Mouse (Mus musculus) CH12.LX (cell line): ENCODE data around the gene Sarnp. TPM values are rescaled to one million over a fixed set of nuclear protein-coding genes. Genes with fewer than 3 reads are reported as not detected.

Source experiments
- DNase-seq: peaks from one replicate; pipeline ENCODE4 v3.0.0-alpha.2; 2013; ENCODE audit errors: extremely low read depth
- H3K27ac ChIP-seq: 2 replicates; pipeline ENCODE4 v1.5.1; 2012; ENCODE audit warnings: low read depth, mild to moderate bottlenecking, control low read depth, moderate library complexity; ENCODE audit not compliant: insufficient read depth
- H3K27me3 ChIP-seq: replicated peaks from 2 replicates; pipeline ENCODE3; 2012; ENCODE audit warnings: inconsistent platforms
- H3K36me3 ChIP-seq, 2 experiments: replicated peaks in 1 of 2; 2 replicates each; pipeline versions ENCODE3 to v1.6.1; 2012; ENCODE audit warnings: inconsistent platforms in 1 of 2, low read length in 1 of 2, mild to moderate bottlenecking in 1 of 2, mixed read lengths in 1 of 2, moderate library complexity in 1 of 2; ENCODE audit not compliant: control insufficient read depth in 1 of 2, insufficient read depth in 1 of 2
- H3K4me1 ChIP-seq, 2 experiments: 2 replicates each; pipeline ENCODE4 v1.6.1; 2012; ENCODE audit warnings: inconsistent platforms in 1 of 2, moderate library complexity in 1 of 2; ENCODE audit not compliant: insufficient read depth in 2 of 2, control insufficient read depth in 1 of 2
- H3K4me2 ChIP-seq: 2 replicates; pipeline ENCODE4 v1.6.1; 2012; ENCODE audit warnings: low read depth, mild to moderate bottlenecking, control low read depth; ENCODE audit not compliant: poor library complexity, insufficient read depth, severe bottlenecking
- H3K4me3 ChIP-seq, 3 experiments: fragments of 150-350 bp in 1 of 3; sonication (generic) in 1 of 3; replicated peaks in 1 of 3; 2 replicates each; pipeline versions ENCODE3 to v1.5.1; 2011 to 2012; ENCODE audit warnings: low read depth in 2 of 3, low read length in 2 of 3, mild to moderate bottlenecking in 2 of 3, moderate library complexity in 2 of 3, control low read depth in 1 of 3, improper control_type of control experiment in 1 of 3, inconsistent platforms in 1 of 3, mixed read lengths in 1 of 3; ENCODE audit not compliant: poor library complexity in 1 of 3
- H3K79me2 ChIP-seq: replicated peaks from 2 replicates; pipeline ENCODE4 v1.6.1; 2012; ENCODE audit warnings: mild to moderate bottlenecking, moderate library complexity; ENCODE audit not compliant: control insufficient read depth, poor library complexity, insufficient read depth, severe bottlenecking; ENCODE audit errors: extremely low read depth
- H3K9ac ChIP-seq: 2 replicates; pipeline ENCODE4 v1.6.1; 2012; ENCODE audit warnings: low read depth, mild to moderate bottlenecking, control low read depth, moderate library complexity; ENCODE audit not compliant: insufficient read depth
- H3K9me3 ChIP-seq: replicated peaks from 2 replicates; pipeline ENCODE3; 2012; ENCODE audit warnings: low read length, inconsistent platforms, mixed read lengths
- BHLHE40 ChIP-seq: IDR thresholded peaks from 2 replicates; pipeline ENCODE4 v1.6.1; 2011; ENCODE audit warnings: mild to moderate bottlenecking, low read depth, low read length, improper control_type of control experiment
- CHD2 ChIP-seq: IDR thresholded peaks from 2 replicates; pipeline ENCODE4 v1.6.1; 2011; ENCODE audit warnings: low read length, improper control_type of control experiment
- CTCF ChIP-seq, 2 experiments: IDR thresholded peaks in 1 of 2; conservative IDR thresholded peaks in 1 of 2; 2 replicates each; pipeline ENCODE4 v1.5.1; 2011 to 2012; ENCODE audit warnings: low read depth in 2 of 2, low read length in 2 of 2, improper control_type of control experiment in 1 of 2, inconsistent platforms in 1 of 2, mild to moderate bottlenecking in 1 of 2, moderate library complexity in 1 of 2
- ELF1 ChIP-seq: IDR thresholded peaks from 2 replicates; pipeline ENCODE4 v1.6.1; 2014; ENCODE audit warnings: low read depth, mild to moderate bottlenecking, inconsistent platforms, low read length, improper control_type of control experiment
- EP300 ChIP-seq: IDR thresholded peaks from 2 replicates; pipeline ENCODE4 v1.6.1; 2011; ENCODE audit warnings: low read length, improper control_type of control experiment
- ETS1 ChIP-seq: conservative IDR thresholded peaks from 2 replicates; pipeline ENCODE4 v1.6.1; 2012; ENCODE audit warnings: low read depth, mild to moderate bottlenecking, inconsistent platforms, low read length, improper control_type of control experiment, moderate library complexity
- GABPA ChIP-seq: IDR thresholded peaks from 2 replicates; pipeline ENCODE4 v1.6.1; 2012; ENCODE audit warnings: low read depth, low read length, improper control_type of control experiment, inconsistent platforms; ENCODE audit not compliant: insufficient replicate concordance
- HCFC1 ChIP-seq: IDR thresholded peaks from 2 replicates; pipeline ENCODE4 v1.6.1; 2012; ENCODE audit warnings: low read depth, mild to moderate bottlenecking, inconsistent platforms, low read length, improper control_type of control experiment
- IRF4 ChIP-seq: IDR thresholded peaks from 2 replicates; pipeline ENCODE4 v1.6.1; 2014; ENCODE audit warnings: low read depth, mild to moderate bottlenecking, inconsistent platforms, low read length, improper control_type of control experiment
- KAT2A ChIP-seq: IDR thresholded peaks from 2 replicates; pipeline ENCODE4 v1.6.1; 2012; ENCODE audit warnings: low read length, improper control_type of control experiment, inconsistent platforms; ENCODE audit not compliant: insufficient replicate concordance
- MAX ChIP-seq: IDR thresholded peaks from 2 replicates; pipeline ENCODE4 v1.6.1; 2011; ENCODE audit warnings: low read length, improper control_type of control experiment
- MYC ChIP-seq: IDR thresholded peaks from 2 replicates; pipeline ENCODE4 v1.6.1; 2011; ENCODE audit warnings: low read depth, mild to moderate bottlenecking, improper control_type of control experiment, low read length
- NELFE ChIP-seq: IDR thresholded peaks from 2 replicates; pipeline ENCODE4 v1.6.1; 2011; ENCODE audit warnings: low read depth, low read length, improper control_type of control experiment
- PAX5 ChIP-seq: IDR thresholded peaks from 2 replicates; pipeline ENCODE4 v1.6.1; 2012; ENCODE audit warnings: low read length, inconsistent platforms, mixed read lengths
- RAD21 ChIP-seq: IDR thresholded peaks from 2 replicates; pipeline ENCODE4 v1.6.1; 2011; ENCODE audit warnings: low read depth, mild to moderate bottlenecking, low read length, improper control_type of control experiment, moderate library complexity
- RCOR1 ChIP-seq: conservative IDR thresholded peaks from 2 replicates; pipeline ENCODE4 v1.6.1; 2012; ENCODE audit warnings: low read depth, mild to moderate bottlenecking, inconsistent platforms, low read length, improper control_type of control experiment
- SIN3A ChIP-seq: IDR thresholded peaks from 2 replicates; pipeline ENCODE4 v1.6.1; 2012; ENCODE audit warnings: low read length, improper control_type of control experiment, inconsistent platforms
- TBP ChIP-seq: conservative IDR thresholded peaks from 2 replicates; pipeline ENCODE4 v1.6.1; 2011; ENCODE audit warnings: low read depth, low read length, improper control_type of control experiment
- TCF12 ChIP-seq: IDR thresholded peaks from 2 replicates; pipeline ENCODE4 v1.6.1; 2014; ENCODE audit warnings: low read depth, mild to moderate bottlenecking, inconsistent platforms, low read length, improper control_type of control experiment
- ZC3H11A ChIP-seq: IDR thresholded peaks from 2 replicates; pipeline ENCODE4 v1.6.1; 2012; ENCODE audit warnings: low read depth, mild to moderate bottlenecking, inconsistent platforms, low read length, improper control_type of control experiment
- ZNF384 ChIP-seq: IDR thresholded peaks from 2 replicates; pipeline ENCODE4 v1.6.1; 2012; ENCODE audit warnings: low read depth, low read length, improper control_type of control experiment, inconsistent platforms
- dilution Hi-C: fragments of 300-500 bp; cut with MboI; formaldehyde crosslinking; loops from 2 replicates; pipeline ENCODE4 v1.14.3; 2020; ENCODE audit warnings: low sequenced_read_pairs; ENCODE audit not compliant: extremely low pct_unique_long_range_greater_than_20kb, extremely low pct_ligation_motif_present
- in situ Hi-C: fragments of 300-500 bp; cut with MboI; formaldehyde crosslinking; loops from 3 replicates; pipeline ENCODE4 v1.14.3; 2019; ENCODE audit warnings: low sequenced_read_pairs, low pct_ligation_motif_present, low pct_unique_long_range_greater_than_20kb, mixed read lengths
- polyA plus RNA-seq: library from polyadenylated mRNA; unstranded; fragments of >175 nt; gene quantifications from 2 replicates; pipeline ENCODE4 v1.2.1, GENCODE M21; 2012; ENCODE audit warnings: low read depth; ENCODE audit not compliant: insufficient read length
- total RNA-seq, 2 experiments: library from RNA; depleted of rRNA; stranded (reverse); fragments of 300-350 nt in 1 of 2; fragments of >200 nt in 1 of 2; gene quantifications; 2 replicates each; pipeline ENCODE4 v1.2.3; 2012 to 2014

Sarnp gene
- total and polyA plus RNA-seq, 3 experiments = 75.4 to 283 (median 170) TPM

DNA sequence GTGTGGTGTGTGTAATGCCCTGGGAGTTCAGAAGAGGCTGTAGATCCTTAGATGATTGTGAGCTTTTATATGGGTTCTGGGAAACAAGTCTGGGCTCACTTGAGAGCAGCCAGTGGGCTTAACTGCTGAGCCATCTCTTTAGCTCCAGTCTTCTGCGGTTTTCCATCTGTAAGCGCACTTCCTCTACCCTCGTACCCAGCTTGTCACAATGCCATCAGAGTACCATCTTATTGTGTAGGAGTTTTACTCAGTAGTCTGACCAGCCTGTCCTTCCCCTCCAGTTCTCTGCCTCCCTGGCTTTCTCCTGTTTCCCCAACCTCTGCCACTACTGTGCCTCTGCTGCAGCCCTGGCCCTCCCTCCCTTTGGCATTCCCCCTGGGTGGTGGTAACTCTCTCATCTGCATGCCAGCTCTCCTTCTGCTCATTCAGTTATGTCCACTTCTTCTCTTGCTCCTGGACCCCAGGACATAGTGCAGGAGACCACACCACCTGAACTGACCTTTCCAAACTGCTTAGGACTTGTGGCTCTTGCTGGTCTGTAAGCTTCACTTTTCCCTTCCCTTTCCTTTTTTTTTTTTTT, 85.4 kb downstream of the Sarnp start:
- Histone ChIP-seq H3K9me3 (no peaks in the 10 kb centered on the region), H3K4me1 (peaks cover 5 to 8% of the 10 kb centered on the region in 2 experiments), H3K79me2 (no peaks in the 10 kb centered on the region), H3K27me3 (no peaks in the 10 kb centered on the region), H3K36me3 (no peaks in the 10 kb centered on the region), H3K4me3 (no peak overlapping the region), H3K9ac (no peak overlapping the region), H3K27ac (no peak overlapping the region), H3K4me2 (no peak overlapping the region)
- no peak for DNase-seq
- dilution Hi-C loops = no loop called here
- in situ Hi-C loops = no loop called here
- TF ChIP-seq CHD2 (no peak), PAX5 (no peak), RAD21 (no peak), ELF1 (no peak), CTCF (conservative IDR thresholded peaks at IDR 0.05 in 1 of 2, IDR thresholded peaks at IDR 0.05 in 1 of 2; ENCODE audit: low read depth in 2 of 2, low read length in 2 of 2) (no peak), TBP (no peak), MAX (no peak), HCFC1 (no peak), GABPA (no peak), NELFE (no peak), IRF4 (no peak)

DNA sequence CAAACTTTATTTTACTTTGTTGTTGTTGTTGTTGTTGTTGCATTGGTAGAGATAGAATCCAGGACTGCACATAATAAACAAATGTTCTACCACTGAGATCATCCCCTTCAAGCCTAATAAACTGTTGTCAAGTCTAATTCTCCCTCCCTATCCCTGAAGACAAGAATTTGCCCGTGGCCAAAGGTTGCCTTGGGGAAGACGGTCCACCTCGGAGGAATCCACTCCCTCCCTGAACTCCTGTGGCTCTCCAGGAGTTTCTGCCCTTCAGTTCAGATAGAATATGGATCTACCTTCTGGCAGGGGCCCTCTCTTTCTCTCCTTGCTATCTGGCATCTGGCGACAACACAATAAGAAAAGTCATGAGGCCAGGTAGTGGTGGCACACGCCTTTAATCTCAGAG, 87.7 kb downstream of the Sarnp start:
- dilution Hi-C loops (no loop called here), in situ Hi-C loops (no loop called here)
- H3K27ac ChIP-seq = no peak overlapping the region
- peaks cover 5 to 8% of the 10 kb centered on the region in 2 experiments for H3K4me1 ChIP-seq
- H3K79me2 ChIP-seq = no peaks in the 10 kb centered on the region
- no peak overlapping the region for H3K4me2 ChIP-seq
- no peak for DNase-seq
- H3K9me3 ChIP-seq = no peaks in the 10 kb centered on the region
- no peak overlapping the region for H3K4me3 ChIP-seq
- H3K36me3 ChIP-seq = no peaks in the 10 kb centered on the region
- H3K27me3 ChIP-seq = no peaks in the 10 kb centered on the region
- TF ChIP-seq EP300 (no peak), KAT2A (no peak), BHLHE40 (no peak), MYC (no peak), TCF12 (no peak), ZC3H11A (no peak), ETS1 (no peak), SIN3A (no peak), ZNF384 (no peak), RCOR1 (no peak)
- no peak overlapping the region for H3K9ac ChIP-seq
